Mouse (Mus musculus) T-helper 2 cell (primary cell): Measurements from ENCODE around the gene Ncaph2.

Source experiments
- in situ Hi-C: fragments of 300-600 bp; cut with MboI, MseI; formaldehyde crosslinking; loops from one replicate; pipeline ENCODE4 v1.15.1; 2025; ENCODE audit warnings: high pct_unique_total_duplicates

The Ncaph2 gene

GRCm38 (mm10) chr15:89355241-89356187, at the start of gene Ncaph2, which contains the start of gene Lmf2:
Gene Ncaph2 (plus strand): TSS chr15:89355719.
Gene Lmf2 (minus strand): TSS chr15:89355659.
- in situ Hi-C loops, result loop anchor here (10.0 to 25.0 kb wide), 2 partner anchors 491 to 618 kb away; partner anchors contain the start of genes Brd1 and Pim3

- in situ Hi-C loops, result no loop called here
Measured at GRCm38 (mm10) chr15:89305966-89306365, 49.6 kb upstream of the Ncaph2 start.

GRCm38 (mm10) chr15:89307461-89307860, 48.1 kb upstream of the Ncaph2 start:
- in situ Hi-C loops, result no loop called here

GRCm38 (mm10) chr15:89308406-89309139, 46.9 kb upstream of the Ncaph2 start:
- in situ Hi-C loops, result no loop called here

- in situ Hi-C loops, result no loop called here
Measured at GRCm38 (mm10) chr15:89309962-89310498, 45.5 kb upstream of the Ncaph2 start.

- in situ Hi-C loops, result no loop called here
Measured at GRCm38 (mm10) chr15:89313359-89313758, 42.2 kb upstream of the Ncaph2 start.

- in situ Hi-C loops, result no loop called here
Measured at GRCm38 (mm10) chr15:89314107-89314506, 41.4 kb upstream of the Ncaph2 start.

- in situ Hi-C loops, result no loop called here
Measured at GRCm38 (mm10) chr15:89314511-89315189, 40.9 kb upstream of the Ncaph2 start.

- in situ Hi-C loops, result no loop called here
Measured at GRCm38 (mm10) chr15:89315190-89315731, 40.3 kb upstream of the Ncaph2 start, which contains the start of gene Sbf1. Gene Sbf1 (minus strand): TSS chr15:89315311.

GRCm38 (mm10) chr15:89316146-89316545, 39.4 kb upstream of the Ncaph2 start:
- in situ Hi-C loops, result no loop called here

GRCm38 (mm10) chr15:89321264-89321663, 34.3 kb upstream of the Ncaph2 start:
- in situ Hi-C loops, result no loop called here

GRCm38 (mm10) chr15:89322670-89323522, 32.6 kb upstream of the Ncaph2 start, which contains the start of gene Adm2:
Gene Adm2 (plus strand): TSS chr15:89322720.
- in situ Hi-C loops, result no loop called here

- in situ Hi-C loops, result no loop called here
Measured at GRCm38 (mm10) chr15:89323656-89324055, 31.9 kb upstream of the Ncaph2 start.

GRCm38 (mm10) chr15:89326441-89326840, 29.1 kb upstream of the Ncaph2 start:
- in situ Hi-C loops, result no loop called here

GRCm38 (mm10) chr15:89334271-89334670, 21.2 kb upstream of the Ncaph2 start, which contains the start of gene Miox:
Gene Miox (plus strand): TSS chr15:89334398.
- in situ Hi-C loops, result no loop called here

- in situ Hi-C loops, result no loop called here
Measured at GRCm38 (mm10) chr15:89334774-89335537, 20.6 kb upstream of the Ncaph2 start.

- in situ Hi-C loops, result no loop called here
Measured at GRCm38 (mm10) chr15:89336422-89336821, 19.1 kb upstream of the Ncaph2 start.

GRCm38 (mm10) chr15:89339696-89340095, 15.8 kb upstream of the Ncaph2 start:
- in situ Hi-C loops, result loop anchor here (5.0 kb wide), 1 partner anchor 43 kb away; the partner anchor contains the start of gene Klhdc7b

- in situ Hi-C loops, result loop anchor here (5.0 kb wide), 1 partner anchor 42 kb away; the partner anchor contains the start of gene Klhdc7b
Measured at GRCm38 (mm10) chr15:89340136-89340535, 15.4 kb upstream of the Ncaph2 start.
